Mouse (Mus musculus) testis, adult 2 months (tissue): ENCODE measurements at regions not wholly inside any gene's neighbourhood (a gene's known extent, or its start where the extent isn't known, plus 50 kb on each side); places are given as distances from the start of the nearest gene placed in this dataset.

Experiments used
- H3K27ac ChIP-seq: fragments of 200-500 bp; 2 replicates; pipeline ENCODE4 v1.5.1; 2012; ENCODE audit warnings: low read depth, low read length; ENCODE audit not compliant: control insufficient read depth, insufficient read depth
- H3K27me3 ChIP-seq: fragments of 200-500 bp; 2 replicates; pipeline ENCODE4 v1.6.1; 2012; ENCODE audit warnings: mild to moderate bottlenecking, low read length, moderate library complexity; ENCODE audit not compliant: control insufficient read depth, insufficient read depth
- H3K36me3 ChIP-seq: fragments of 200-500 bp; 2 replicates; pipeline ENCODE4 v1.6.1; 2012; ENCODE audit warnings: mild to moderate bottlenecking, low read length; ENCODE audit not compliant: control insufficient read depth, insufficient read depth
- H3K4me1 ChIP-seq: fragments of 200-500 bp; 2 replicates; pipeline ENCODE4 v1.6.1; 2012; ENCODE audit warnings: low read length; ENCODE audit not compliant: control insufficient read depth, insufficient read depth
- H3K4me3 ChIP-seq: fragments of 200-500 bp; 2 replicates; pipeline ENCODE4 v1.5.1; 2012; ENCODE audit warnings: low read depth, mild to moderate bottlenecking, low read length, moderate library complexity, mixed read lengths; ENCODE audit not compliant: control insufficient read depth
- CTCF ChIP-seq: fragments of 200-500 bp; IDR thresholded peaks from 2 replicates; pipeline ENCODE4 v1.5.1; 2012; ENCODE audit warnings: low read depth, mild to moderate bottlenecking, inconsistent platforms, low read length, moderate library complexity; ENCODE audit not compliant: control insufficient read depth, insufficient read depth, insufficient replicate concordance
- POLR2A ChIP-seq: fragments of 200-500 bp; IDR thresholded peaks from 2 replicates; pipeline ENCODE4 v1.6.1; 2012; ENCODE audit warnings: low read depth, mild to moderate bottlenecking, inconsistent platforms, low read length, moderate library complexity; ENCODE audit not compliant: control insufficient read depth

DNA sequence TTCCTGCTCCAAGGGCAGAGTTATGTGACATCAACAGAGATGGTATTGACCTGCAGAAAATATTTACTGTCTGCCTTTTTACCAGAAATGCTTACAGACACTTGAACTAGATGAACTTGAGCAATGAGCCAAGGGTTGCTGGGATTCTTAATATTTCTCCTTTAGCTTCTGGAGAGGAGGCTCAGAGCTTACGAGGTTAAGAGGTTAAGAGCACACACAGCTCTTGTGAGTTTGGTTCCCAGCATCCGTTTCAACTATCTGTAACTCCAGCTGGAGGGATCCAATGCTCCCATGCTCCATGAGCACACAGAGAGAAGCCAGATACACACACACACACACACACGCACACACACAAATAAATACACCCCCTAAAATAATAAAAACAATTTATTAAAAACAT lies 114.7 kb upstream of the Fn1 start:
- no peaks in the 10 kb centered on the region for H3K27me3 ChIP-seq
- H3K4me1 ChIP-seq, result no peaks in the 10 kb centered on the region
- H3K27ac ChIP-seq, result no peak overlapping the region
- H3K4me3 ChIP-seq, result no peak overlapping the region
- no peaks in the 10 kb centered on the region for H3K36me3 ChIP-seq
- TF ChIP-seq POLR2A (no peak), CTCF (no peak)

- no peak overlapping the region for H3K4me3 ChIP-seq
- no peaks in the 10 kb centered on the region for H3K4me1 ChIP-seq
- no peaks in the 10 kb centered on the region for H3K27me3 ChIP-seq
- no peak overlapping the region for H3K27ac ChIP-seq
- TF ChIP-seq CTCF (no peak), POLR2A (no peak)
- no peaks in the 10 kb centered on the region for H3K36me3 ChIP-seq
These were observed 114.1 kb upstream of the Fn1 start for GRCm38 (mm10) chr1:71767076-71767475.

DNA sequence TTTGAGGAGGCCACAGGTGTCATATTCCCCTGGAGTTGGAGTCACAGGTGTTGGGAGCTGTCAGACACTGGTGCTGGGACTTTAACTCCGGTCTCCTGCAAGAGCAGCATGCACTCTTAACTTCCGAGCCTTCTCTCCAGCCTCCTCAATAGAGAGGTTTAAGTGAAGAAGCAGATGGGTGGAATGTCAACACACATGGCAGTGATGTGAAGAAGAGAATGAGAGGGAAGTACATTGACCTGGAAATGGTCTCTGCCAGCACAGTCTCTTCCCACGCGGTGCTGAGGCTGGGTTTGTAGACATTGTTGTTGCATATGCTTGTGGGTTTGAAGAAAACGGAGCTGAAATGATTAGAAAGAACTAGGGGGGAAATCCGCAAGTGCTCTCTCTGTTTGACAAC lies 112.0 kb upstream of the Fn1 start:
- Histone ChIP-seq H3K27me3 (no peaks in the 10 kb centered on the region), H3K4me1 (no peaks in the 10 kb centered on the region), H3K27ac (no peak overlapping the region), H3K36me3 (no peaks in the 10 kb centered on the region), H3K4me3 (no peak overlapping the region)
- no peak for TF ChIP-seq POLR2A
- TF ChIP-seq CTCF, result no peak

- Histone ChIP-seq H3K27me3 (no peaks in the 10 kb centered on the region), H3K4me1 (no peaks in the 10 kb centered on the region), H3K4me3 (no peak overlapping the region), H3K36me3 (no peaks in the 10 kb centered on the region), H3K27ac (no peak overlapping the region)
- TF ChIP-seq POLR2A, result no peak
- TF ChIP-seq CTCF, result no peak
These were observed 110.5 kb upstream of the Fn1 start for GRCm38 (mm10) chr1:71763530-71763929.

- no peaks in the 10 kb centered on the region for H3K27me3 ChIP-seq
- H3K27ac ChIP-seq, result no peak overlapping the region
- TF ChIP-seq POLR2A (no peak), CTCF (no peak)
- H3K4me3 ChIP-seq, result no peak overlapping the region
- H3K4me1 ChIP-seq, result no peaks in the 10 kb centered on the region
- H3K36me3 ChIP-seq, result no peaks in the 10 kb centered on the region
These were observed 107.3 kb upstream of the Fn1 start for GRCm38 (mm10) chr1:71760342-71760741.

- Histone ChIP-seq H3K27me3 (no peaks in the 10 kb centered on the region), H3K36me3 (no peaks in the 10 kb centered on the region), H3K4me1 (no peaks in the 10 kb centered on the region), H3K27ac (no peak overlapping the region), H3K4me3 (no peak overlapping the region)
- TF ChIP-seq CTCF, result no peak
- no peak for TF ChIP-seq POLR2A
These were observed 104.2 kb upstream of the Fn1 start for GRCm38 (mm10) chr1:71757236-71757635.

- no peaks in the 10 kb centered on the region for H3K36me3 ChIP-seq
- no peaks in the 10 kb centered on the region for H3K4me1 ChIP-seq
- no peak for TF ChIP-seq POLR2A
- TF ChIP-seq CTCF, result no peak
- H3K27ac ChIP-seq, result no peak overlapping the region
- no peak overlapping the region for H3K4me3 ChIP-seq
- no peaks in the 10 kb centered on the region for H3K27me3 ChIP-seq
These were observed 103.2 kb upstream of the Fn1 start for GRCm38 (mm10) chr1:71756159-71756558.

GRCm38 (mm10) chr1:71755435-71755834 lies 102.4 kb upstream of the Fn1 start:
- H3K36me3 ChIP-seq, result no peaks in the 10 kb centered on the region
- H3K27ac ChIP-seq, result no peak overlapping the region
- TF ChIP-seq POLR2A, result no peak
- no peak for TF ChIP-seq CTCF
- no peaks in the 10 kb centered on the region for H3K27me3 ChIP-seq
- H3K4me3 ChIP-seq, result no peak overlapping the region
- H3K4me1 ChIP-seq, result no peaks in the 10 kb centered on the region
